Mouse (Mus musculus) liver, embryonic 12.5 days (tissue): ENCODE measurements at regions not wholly inside any gene's neighbourhood (a gene's known extent, or its start where the extent isn't known, plus 50 kb on each side); places are given as distances from the start of the nearest gene placed in this dataset.

ENCODE experiments used
- ATAC-seq: fragments of 200-750 bp; cut with Nextera tagmentation; 2 replicates; pipeline ENCODE4 v1.8.0; 2017; ENCODE audit warnings: moderate number of reproducible peaks, mild to moderate bottlenecking, moderate library complexity
- H3K27ac ChIP-seq: fragments of 300-500 bp; sonication (generic); 2 replicates; pipeline ENCODE4 v1.5.1; 2016; ENCODE audit warnings: mild to moderate bottlenecking
- H3K27me3 ChIP-seq: fragments of 300-500 bp; sonication (generic); replicated peaks from 2 replicates; pipeline ENCODE4 v1.6.1; 2016; ENCODE audit warnings: mild to moderate bottlenecking, moderate library complexity
- H3K36me3 ChIP-seq: fragments of 300-500 bp; sonication (generic); 2 replicates; pipeline ENCODE4 v1.6.1; 2016; ENCODE audit warnings: mild to moderate bottlenecking, moderate library complexity
- H3K4me1 ChIP-seq: fragments of 300-500 bp; sonication (generic); 2 replicates; pipeline ENCODE4 v1.6.1; 2016
- H3K4me2 ChIP-seq: fragments of 300-500 bp; sonication (generic); 2 replicates; pipeline ENCODE4 v1.6.1; 2016; ENCODE audit warnings: mild to moderate bottlenecking, moderate library complexity
- H3K4me3 ChIP-seq: fragments of 300-500 bp; sonication (generic); 2 replicates; pipeline ENCODE4 v1.5.1; 2016; ENCODE audit warnings: mild to moderate bottlenecking, moderate library complexity
- H3K9ac ChIP-seq: fragments of 300-500 bp; sonication (generic); 2 replicates; pipeline ENCODE4 v1.6.1; 2016; ENCODE audit warnings: mild to moderate bottlenecking, moderate library complexity
- H3K9me3 ChIP-seq: fragments of 300-500 bp; sonication (generic); replicated peaks from 2 replicates; pipeline ENCODE4 v1.6.1; 2016; ENCODE audit warnings: mild to moderate bottlenecking, moderate library complexity
- WGBS: fragments of 180-500 bp; shearing (Covaris S2); methylation state at CpG from one replicate; pipeline ENCODE4 v1.1.7; 2016; ENCODE audit not compliant: insufficient replicate concordance; 5-methylcytosine and 5-hydroxymethylcytosine counted together

DNA sequence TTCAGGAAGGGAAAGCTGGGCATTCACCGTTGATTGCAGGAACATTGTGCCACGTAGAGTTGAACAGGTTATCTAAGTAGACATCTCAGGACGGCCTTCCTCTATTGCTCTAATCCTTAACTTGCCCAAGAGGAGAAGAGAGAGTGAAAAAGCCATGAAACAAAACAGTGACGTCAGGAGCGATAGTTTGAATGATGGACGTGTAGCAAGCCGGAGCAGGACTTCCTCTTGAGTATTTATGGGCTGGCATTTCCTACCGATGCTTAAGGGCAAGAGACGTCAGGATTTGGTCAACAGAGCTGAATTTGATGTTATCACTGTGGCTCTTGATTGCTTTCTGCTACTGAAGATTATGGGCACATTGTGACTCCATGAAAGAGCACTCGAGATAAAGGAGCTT, 130.5 kb upstream of the Arhgap28 start:
- Histone ChIP-seq H3K36me3 (no peaks in the 10 kb centered on the region), H3K4me1 (no peaks in the 10 kb centered on the region), H3K4me3 (no peak overlapping the region), H3K4me2 (no peak overlapping the region), H3K9me3 (no peaks in the 10 kb centered on the region), H3K27me3 (no peaks in the 10 kb centered on the region), H3K27ac (no peak overlapping the region), H3K9ac (no peak overlapping the region)
- ATAC-seq: no peak
- 31% methylated on average over 10 of the region's 10 CpGs for WGBS

DNA sequence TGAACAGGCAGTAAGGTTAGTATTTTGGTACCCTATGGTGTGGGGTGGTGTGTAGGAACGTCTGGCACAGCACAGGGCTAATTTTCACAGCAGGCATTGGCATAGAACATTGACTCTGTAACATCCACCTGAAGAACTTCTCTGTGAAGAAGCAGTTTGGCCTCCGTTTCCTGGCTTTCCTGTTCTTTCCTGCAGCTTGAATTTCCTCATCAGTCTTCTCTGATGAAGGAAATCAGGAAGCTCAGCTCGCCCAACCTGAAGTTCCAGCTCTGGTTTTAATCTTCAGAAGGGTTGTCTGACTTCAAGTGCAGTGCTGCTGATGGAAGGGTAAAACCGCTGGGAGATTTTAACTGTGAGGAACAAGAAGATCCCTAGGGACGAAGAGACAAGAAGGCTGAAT, 131.5 kb upstream of the Arhgap28 start:
- no peak for ATAC-seq
- Histone ChIP-seq H3K4me3 (no peak overlapping the region), H3K27ac (no peak overlapping the region), H3K36me3 (no peaks in the 10 kb centered on the region), H3K4me2 (no peak overlapping the region), H3K9ac (no peak overlapping the region), H3K27me3 (no peaks in the 10 kb centered on the region), H3K9me3 (no peaks in the 10 kb centered on the region), H3K4me1 (no peaks in the 10 kb centered on the region)
- WGBS: 48% methylated on average over 5 of the region's 5 CpGs

DNA sequence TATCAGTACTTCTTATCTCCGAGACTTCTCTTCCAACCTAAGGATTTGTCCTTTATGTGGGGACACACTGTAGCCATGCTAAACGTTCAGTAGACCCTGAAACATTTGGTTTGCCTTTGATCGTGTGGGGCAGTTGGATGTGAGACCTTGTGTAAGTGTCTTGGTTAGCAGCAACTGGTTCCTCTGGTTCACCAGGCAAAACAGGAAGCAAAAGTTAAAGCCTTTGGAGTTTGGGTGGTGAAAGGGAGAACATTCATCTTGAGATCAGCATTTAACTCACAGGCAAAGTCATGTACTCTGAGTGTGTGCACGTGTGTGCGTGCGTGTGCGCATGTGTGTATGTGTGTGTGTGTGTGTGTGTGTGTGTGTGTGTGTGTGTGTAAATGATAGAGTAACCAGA, 130.3 kb upstream of the L3mbtl4 start:
- Histone ChIP-seq H3K27me3 (no peaks in the 10 kb centered on the region), H3K4me2 (no peak overlapping the region), H3K36me3 (no peaks in the 10 kb centered on the region), H3K9ac (no peak overlapping the region), H3K27ac (no peak overlapping the region), H3K4me3 (no peak overlapping the region), H3K9me3 (no peaks in the 10 kb centered on the region), H3K4me1 (no peaks in the 10 kb centered on the region)
- no peak for ATAC-seq
- 77% methylated on average over 7 of the region's 7 CpGs for WGBS

DNA sequence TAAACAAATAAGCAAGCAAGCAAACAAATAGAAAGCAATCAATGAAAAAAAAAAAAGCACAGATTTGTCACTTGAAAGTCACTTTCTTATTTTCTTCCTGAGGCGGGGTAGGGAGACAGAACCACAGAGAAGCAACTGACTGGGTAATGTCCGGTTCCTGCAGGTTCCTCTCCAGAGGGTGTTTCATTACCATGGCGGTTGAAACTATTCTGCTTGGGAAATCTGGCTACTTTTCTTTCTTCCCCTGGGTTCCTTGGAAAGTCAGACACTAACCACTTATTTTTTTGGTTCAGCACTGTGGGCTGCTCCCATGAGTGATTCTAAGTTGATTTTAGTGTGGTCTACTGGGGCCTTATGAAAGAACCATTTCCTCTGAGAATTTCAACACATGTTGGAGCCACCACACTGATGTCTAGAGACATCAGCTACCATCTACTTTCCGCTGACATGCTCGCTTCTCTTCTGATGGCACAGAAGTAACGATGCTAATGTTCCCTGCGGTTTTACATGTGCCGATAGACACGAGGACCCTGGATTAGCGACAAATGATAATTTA, 124.3 kb upstream of the L3mbtl4 start:
- Histone ChIP-seq H3K4me2 (no peak overlapping the region), H3K27me3 (no peaks in the 10 kb centered on the region), H3K36me3 (no peaks in the 10 kb centered on the region), H3K4me3 (no peak overlapping the region), H3K27ac (no peak overlapping the region), H3K4me1 (no peaks in the 10 kb centered on the region), H3K9ac (no peak overlapping the region), H3K9me3 (no peaks in the 10 kb centered on the region)
- 75% methylated on average over 10 of the region's 10 CpGs for whole genome bisulfite sequencing
- ATAC-seq: no peak

DNA sequence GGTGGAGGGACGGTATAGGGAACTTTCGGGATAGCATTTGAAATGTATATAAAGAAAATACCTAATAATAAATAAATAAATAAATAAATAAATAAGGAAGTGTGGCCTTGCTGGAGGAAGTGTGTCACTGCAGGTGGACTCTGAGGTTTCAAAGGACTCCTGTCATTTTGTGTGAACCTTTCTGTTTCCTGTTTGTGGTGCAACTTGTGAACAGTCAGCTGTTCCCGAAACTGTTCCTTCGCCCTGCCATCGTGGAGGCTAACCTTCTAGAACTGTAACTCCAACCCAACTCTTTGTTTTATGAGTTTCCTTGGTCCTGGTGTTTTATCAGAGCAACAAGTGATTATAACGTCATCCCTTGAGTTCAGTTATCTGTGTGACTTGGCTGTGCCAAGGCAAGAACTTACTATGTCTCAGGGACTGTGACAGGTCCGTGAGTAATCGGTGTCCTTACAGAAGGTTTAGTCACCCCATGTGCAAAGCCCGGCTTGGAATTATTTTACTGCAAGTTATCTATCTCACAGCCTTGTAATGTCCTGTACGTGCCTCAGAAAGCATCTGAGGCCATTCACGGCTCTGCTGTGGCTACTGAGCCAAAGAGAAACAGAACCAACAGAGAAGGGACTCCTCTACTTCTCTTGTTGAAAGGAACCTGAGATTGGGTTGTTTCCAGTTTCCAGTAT, 121.0 kb upstream of the L3mbtl4 start:
- 64% methylated on average over 11 of the region's 11 CpGs for WGBS
- Histone ChIP-seq H3K36me3 (no peaks in the 10 kb centered on the region), H3K27me3 (no peaks in the 10 kb centered on the region), H3K27ac (no peak overlapping the region), H3K4me1 (no peaks in the 10 kb centered on the region), H3K9ac (no peak overlapping the region), H3K9me3 (no peaks in the 10 kb centered on the region), H3K4me2 (no peak overlapping the region), H3K4me3 (no peak overlapping the region)
- ATAC-seq: no peak

DNA sequence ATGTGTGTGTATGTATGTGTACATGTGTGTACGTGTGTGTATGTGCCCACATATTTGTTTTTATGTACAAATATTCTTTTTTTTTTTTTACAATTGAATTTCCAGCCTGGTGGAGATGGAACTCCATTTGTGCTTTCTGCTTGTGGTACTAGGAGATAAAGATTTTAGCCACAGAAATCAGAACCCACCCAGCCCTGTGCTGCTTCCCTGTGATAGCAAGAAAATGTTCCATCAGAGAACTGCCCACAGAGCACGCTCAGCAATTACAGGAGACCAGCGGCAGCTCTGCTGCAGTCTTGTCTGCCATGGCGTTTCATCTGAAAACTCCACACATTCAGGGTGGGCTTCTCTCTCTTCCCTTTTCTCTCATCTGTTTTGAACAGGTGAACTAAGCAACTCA, 118.7 kb upstream of the L3mbtl4 start:
- WGBS: 39% methylated on average over 4 of the region's 4 CpGs
- Histone ChIP-seq H3K4me1 (no peaks in the 10 kb centered on the region), H3K27me3 (no peaks in the 10 kb centered on the region), H3K36me3 (no peaks in the 10 kb centered on the region), H3K4me3 (no peak overlapping the region), H3K9ac (no peak overlapping the region), H3K27ac (no peak overlapping the region), H3K4me2 (no peak overlapping the region), H3K9me3 (no peaks in the 10 kb centered on the region)
- ATAC-seq: no peak

DNA sequence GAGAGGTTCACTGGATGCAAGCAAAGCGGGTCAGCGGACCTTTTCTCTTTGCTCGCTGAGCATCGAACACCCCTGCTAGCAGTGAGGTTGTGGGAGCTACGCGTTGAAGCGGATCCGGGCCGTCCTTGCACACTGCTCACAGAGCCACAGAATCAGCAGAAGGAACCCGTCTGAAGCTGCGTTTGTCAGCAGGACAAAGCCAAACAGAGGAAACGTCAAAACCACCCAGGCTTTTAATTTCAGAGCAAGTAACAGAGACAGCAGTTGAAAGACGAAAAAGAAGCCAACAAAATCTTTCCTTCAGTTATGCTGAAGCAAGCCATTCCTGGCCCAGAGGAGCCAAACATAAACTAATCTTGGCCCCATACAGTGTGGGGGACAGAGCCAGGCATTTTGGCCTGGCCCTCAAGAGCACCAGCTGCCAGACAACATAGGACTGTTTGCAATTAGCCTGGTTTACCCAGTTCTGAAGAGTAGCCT, 115.4 kb upstream of the L3mbtl4 start:
- H3K4me3 ChIP-seq: no peak overlapping the region
- no peak overlapping the region for H3K27ac ChIP-seq
- no peaks in the 10 kb centered on the region for H3K36me3 ChIP-seq
- no peaks in the 10 kb centered on the region for H3K9me3 ChIP-seq
- H3K27me3 ChIP-seq: no peaks in the 10 kb centered on the region
- no peak overlapping the region for H3K9ac ChIP-seq
- WGBS: 67% methylated on average over 13 of the region's 13 CpGs
- no peaks in the 10 kb centered on the region for H3K4me1 ChIP-seq
- no peak for ATAC-seq
- H3K4me2 ChIP-seq: no peak overlapping the region

DNA sequence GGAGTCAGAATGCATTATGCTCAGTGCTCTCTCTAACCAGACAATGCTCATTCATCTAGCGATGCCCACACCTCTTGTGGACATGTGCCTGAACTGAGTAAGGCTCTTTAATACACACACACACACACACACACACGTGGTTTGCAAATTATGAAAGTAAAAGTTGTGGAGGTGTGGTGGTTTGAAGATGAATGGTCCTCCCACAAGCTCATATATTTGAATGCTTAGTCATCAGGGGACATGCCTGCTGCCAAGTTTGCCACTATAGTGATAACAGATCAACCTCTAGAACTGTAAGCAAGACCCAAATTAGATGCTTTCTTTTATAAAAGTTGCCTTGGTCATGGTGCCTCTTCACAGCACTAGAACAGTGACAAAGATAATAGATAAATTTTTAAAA, 112.5 kb upstream of the L3mbtl4 start:
- Histone ChIP-seq H3K9ac (no peak overlapping the region), H3K27me3 (no peaks in the 10 kb centered on the region), H3K4me2 (no peak overlapping the region), H3K4me3 (no peak overlapping the region), H3K9me3 (no peaks in the 10 kb centered on the region), H3K27ac (no peak overlapping the region), H3K4me1 (no peaks in the 10 kb centered on the region), H3K36me3 (no peaks in the 10 kb centered on the region)
- ATAC-seq: no peak
- WGBS: 56% methylated on average over 2 of the region's 2 CpGs

DNA sequence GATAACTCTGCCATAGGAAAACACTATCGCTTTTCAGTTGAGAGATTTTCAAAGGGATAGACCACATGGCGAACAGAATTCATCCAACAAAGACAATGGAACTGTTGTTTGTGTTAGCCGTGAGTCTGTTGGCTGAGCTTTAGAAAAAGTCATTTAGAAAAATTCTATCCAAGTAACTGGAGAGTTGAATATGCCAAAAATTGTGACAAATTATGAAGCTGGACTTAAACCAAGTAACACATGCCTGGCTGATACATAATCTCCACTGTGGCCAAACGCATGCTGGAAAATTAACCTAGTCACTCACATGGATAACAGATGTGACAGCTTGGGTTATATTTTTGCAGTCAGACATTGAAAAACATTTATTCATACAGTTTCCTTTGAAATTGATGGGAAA, 110.1 kb upstream of the L3mbtl4 start:
- no peak overlapping the region for H3K9ac ChIP-seq
- no peak overlapping the region for H3K27ac ChIP-seq
- no peak for ATAC-seq
- no peaks in the 10 kb centered on the region for H3K4me1 ChIP-seq
- no peak overlapping the region for H3K4me2 ChIP-seq
- no peak overlapping the region for H3K4me3 ChIP-seq
- no peaks in the 10 kb centered on the region for H3K27me3 ChIP-seq
- no peaks in the 10 kb centered on the region for H3K36me3 ChIP-seq
- WGBS: 59% methylated on average over 4 of the region's 4 CpGs
- no peaks in the 10 kb centered on the region for H3K9me3 ChIP-seq

DNA sequence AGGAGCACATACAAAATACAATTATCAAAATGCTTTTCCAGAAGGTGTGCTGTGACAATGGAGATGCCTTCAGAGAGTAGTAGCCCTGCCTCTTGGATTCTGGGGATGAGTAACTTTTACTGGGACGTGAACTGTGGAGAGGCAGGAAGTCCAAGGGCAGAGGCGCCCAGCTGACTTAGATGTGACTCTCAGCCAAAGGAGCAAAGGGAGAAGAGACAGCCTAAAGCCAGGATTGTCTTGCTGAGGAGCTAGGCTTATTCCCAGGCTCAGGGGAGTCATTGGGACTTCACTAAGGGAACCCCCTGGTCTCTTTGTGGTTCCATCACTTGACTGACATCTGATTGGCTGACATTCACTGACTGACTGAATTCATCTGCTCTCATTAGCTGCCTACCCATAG, 108.9 kb upstream of the L3mbtl4 start:
- H3K27me3 ChIP-seq: no peaks in the 10 kb centered on the region
- H3K27ac ChIP-seq: no peak overlapping the region
- no peaks in the 10 kb centered on the region for H3K36me3 ChIP-seq
- no peak overlapping the region for H3K9ac ChIP-seq
- 64% methylated on average over 2 of the region's 2 CpGs for WGBS
- H3K4me1 ChIP-seq: no peaks in the 10 kb centered on the region
- H3K4me2 ChIP-seq: no peak overlapping the region
- no peaks in the 10 kb centered on the region for H3K9me3 ChIP-seq
- no peak overlapping the region for H3K4me3 ChIP-seq
- no peak for ATAC-seq

DNA sequence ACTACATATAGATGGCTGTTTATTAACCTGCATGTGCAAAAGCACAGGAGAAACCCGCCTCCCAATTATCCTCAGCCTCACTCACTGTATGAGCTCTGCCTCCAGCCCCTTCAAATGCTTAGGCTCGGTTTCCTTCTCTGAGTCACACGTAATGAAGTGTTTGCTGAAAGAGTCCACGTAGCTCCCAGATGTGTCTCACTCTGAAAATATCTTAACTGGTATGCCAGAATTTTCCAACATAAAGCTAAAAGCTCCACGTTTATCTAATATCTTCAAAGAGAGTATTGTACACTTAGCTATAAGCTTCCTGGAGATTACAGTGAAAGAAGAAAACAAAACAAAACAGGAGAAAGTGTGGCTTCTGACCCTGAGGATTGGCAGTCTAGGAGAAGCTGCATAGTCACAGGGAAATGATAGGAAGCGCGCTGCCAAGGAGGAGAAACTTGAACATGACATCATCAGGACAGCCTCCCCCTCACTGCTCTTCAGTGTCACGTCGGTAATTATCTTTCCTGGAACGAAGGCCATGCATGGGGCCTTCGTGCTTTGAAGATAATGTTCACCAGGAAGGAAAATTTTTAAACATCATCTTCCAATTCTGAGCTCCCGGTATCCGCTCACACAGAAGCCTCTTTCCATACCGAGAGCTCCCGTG, 108.3 kb upstream of the L3mbtl4 start:
- H3K4me1 ChIP-seq: no peaks in the 10 kb centered on the region
- no peaks in the 10 kb centered on the region for H3K27me3 ChIP-seq
- no peak for ATAC-seq
- 0 out of 2 replicates have a peak overlapping the region, but pooled peaks have one; percentile 1 for H3K4me2 ChIP-seq
- H3K4me3 ChIP-seq: no peak overlapping the region
- WGBS: 53% methylated on average over 15 of the region's 15 CpGs
- no peaks in the 10 kb centered on the region for H3K36me3 ChIP-seq
- no peaks in the 10 kb centered on the region for H3K9me3 ChIP-seq
- no peak overlapping the region for H3K9ac ChIP-seq
- no peak overlapping the region for H3K27ac ChIP-seq

DNA sequence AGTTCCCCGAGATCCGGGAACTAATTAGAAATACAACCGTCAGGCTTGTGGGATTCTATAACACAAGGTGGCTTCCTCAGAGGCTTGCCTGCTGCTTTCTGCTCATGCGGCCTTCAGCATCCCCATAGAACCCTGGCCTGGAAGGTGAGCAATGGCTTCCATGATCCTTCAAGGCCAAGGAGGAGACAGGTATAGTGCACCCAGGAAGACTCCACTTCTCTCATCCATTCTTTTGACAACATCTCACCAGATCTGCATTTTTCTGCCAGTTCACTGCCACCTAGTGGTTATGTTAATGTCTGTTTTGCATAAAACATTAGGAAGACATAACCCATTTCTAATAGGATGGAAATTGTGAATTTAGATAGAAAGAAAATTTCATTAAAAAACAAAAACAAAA, 107.2 kb upstream of the L3mbtl4 start:
- Histone ChIP-seq H3K4me2 (no peak overlapping the region), H3K36me3 (no peaks in the 10 kb centered on the region), H3K27me3 (no peaks in the 10 kb centered on the region), H3K27ac (no peak overlapping the region), H3K9ac (no peak overlapping the region), H3K4me3 (no peak overlapping the region), H3K9me3 (no peaks in the 10 kb centered on the region), H3K4me1 (no peaks in the 10 kb centered on the region)
- 61% methylated on average over 4 of the region's 4 CpGs for WGBS
- ATAC-seq: no peak
